Mouse (Mus musculus) left cerebral cortex, postnatal 4 days (tissue): ENCODE results near the gene Gm10401. TPM values are rescaled to one million over a fixed set of nuclear protein-coding genes. Genes with fewer than 3 reads are reported as not detected.
A peak's percentile ranks its signal among the peaks of the same experiment; 100 is the strongest.
"Not testable (repeated sequence)": the region's sequence is repeated elsewhere in the genome, so short reads cannot be mapped to it uniquely, and the experiment has no call there.

Source experiments
- DNase-seq: peaks from one replicate; pipeline ENCODE4 v3.0.0-alpha.2; 2022
- intact Hi-C: fragments of 180-260 bp; cut with DNase I; formaldehyde crosslinking; loops from one replicate; pipeline ENCODE4 v1.15.1; 2025
- total RNA-seq, 2 experiments: library from RNA; stranded (reverse); gene quantifications; 2 replicates each; pipeline ENCODE4 v1.2.3; 2021

Gm10401 gene
- total RNA-seq, 2 experiments from 2014 or later: not detected

DNA sequence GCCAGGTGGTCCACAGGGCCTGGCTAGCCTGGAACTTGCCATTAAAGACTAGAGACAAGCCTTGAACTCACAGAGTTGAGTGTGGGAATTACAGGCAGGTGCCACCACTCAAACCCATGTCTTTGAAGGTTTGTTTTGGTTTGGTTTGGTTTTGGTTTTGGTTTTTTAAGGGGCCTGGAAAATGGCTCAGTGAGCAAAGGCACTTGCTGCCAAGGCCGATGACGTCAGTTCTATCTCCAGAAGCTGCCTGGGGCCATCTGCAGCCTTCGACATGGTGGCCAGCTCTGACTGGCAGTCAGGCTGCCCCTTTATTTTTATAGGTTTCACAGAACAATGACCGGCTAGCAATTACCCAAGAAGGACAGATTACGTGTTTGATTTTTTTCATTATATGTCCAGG is 22.9 kb upstream of the Gm10401 start:
- intact Hi-C loops: loop anchor here (10.0 kb wide), 1 partner anchor 114 kb away; the partner anchor contains the start of gene Pop5
- peak; percentile 43 for DNase-seq

GRCm38 (mm10) chr5:115118961-115119570 is 21.0 kb upstream of the Gm10401 start, which contains the start of gene Acads:
Gene Acads (minus strand): TSS chr5:115119346.
- intact Hi-C loops: no loop called here

GRCm38 (mm10) chr5:115117467-115117866 is 19.4 kb upstream of the Gm10401 start:
- DNase-seq: no peak
- intact Hi-C loops: no loop called here

More at GRCm38 (mm10) chr5:115118961-115119570, 21.0 kb upstream of the Gm10401 start, which contains the start of gene Acads:
- peak; percentile 68 for DNase-seq

DNA sequence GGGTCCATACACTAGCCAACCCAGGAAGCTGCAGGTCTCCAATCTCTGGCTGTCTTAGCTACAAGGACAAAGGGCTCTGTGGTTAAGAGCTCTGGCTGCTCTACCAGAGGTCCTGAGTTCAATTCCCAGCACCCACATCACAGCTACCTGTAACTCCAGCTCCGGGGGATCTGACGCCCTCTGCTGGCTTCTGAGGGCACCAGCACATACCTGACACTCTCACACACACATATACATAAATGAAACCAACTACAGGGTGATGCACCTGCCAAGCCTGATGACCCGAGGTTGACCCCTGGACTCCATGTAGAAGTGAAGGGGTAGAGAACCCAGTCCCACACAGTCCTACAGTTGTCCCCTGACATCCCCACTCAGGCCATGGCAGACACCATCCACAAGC is 18.3 kb upstream of the Gm10401 start:
- intact Hi-C loops: no loop called here
- no peak for DNase-seq

GRCm38 (mm10) chr5:115114501-115114900 is 16.4 kb upstream of the Gm10401 start:
- intact Hi-C loops: no loop called here
- no peak for DNase-seq

DNA sequence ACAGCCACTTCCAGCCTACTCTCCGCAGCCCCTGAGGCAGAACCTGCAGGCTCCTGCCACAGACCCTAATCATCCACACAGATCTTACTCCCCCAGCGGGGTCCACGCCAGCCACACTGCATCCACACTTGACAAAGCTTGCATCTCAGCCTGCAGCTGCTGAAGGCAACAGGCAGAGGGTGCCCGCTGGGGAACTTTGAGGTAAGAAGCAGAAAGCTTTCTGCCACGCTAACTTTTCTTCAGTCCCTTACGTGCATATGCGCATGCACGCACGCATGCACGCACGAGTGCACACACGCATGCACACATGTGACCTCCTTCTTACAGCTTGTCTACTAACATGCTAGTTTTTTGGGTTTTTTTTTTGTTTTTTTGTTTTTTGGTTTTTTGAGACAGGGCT is 15.1 kb upstream of the Gm10401 start:
- no peak for DNase-seq
- intact Hi-C loops: no loop called here

DNA sequence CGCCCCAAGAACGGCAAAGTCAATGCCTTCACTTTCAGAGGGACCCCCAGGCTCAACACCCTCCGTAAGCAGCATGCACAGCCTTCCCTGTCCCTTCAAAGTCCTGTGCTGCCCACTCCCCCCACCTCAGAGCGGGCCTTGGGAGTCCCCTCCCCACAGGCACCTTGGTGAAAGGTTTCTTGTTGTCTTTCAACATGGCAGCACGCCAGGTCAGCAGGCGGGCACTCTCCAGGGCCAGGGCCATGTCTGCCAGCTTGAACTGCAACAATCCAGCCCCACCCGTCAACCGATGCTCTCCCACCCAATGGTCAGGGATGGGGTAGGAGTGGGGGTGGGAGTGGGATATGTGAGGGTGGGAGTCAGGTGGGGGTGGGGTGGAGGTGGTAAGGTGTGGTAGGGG is 13.1 kb upstream of the Gm10401 start:
- no peak for DNase-seq
- intact Hi-C loops: no loop called here

DNA sequence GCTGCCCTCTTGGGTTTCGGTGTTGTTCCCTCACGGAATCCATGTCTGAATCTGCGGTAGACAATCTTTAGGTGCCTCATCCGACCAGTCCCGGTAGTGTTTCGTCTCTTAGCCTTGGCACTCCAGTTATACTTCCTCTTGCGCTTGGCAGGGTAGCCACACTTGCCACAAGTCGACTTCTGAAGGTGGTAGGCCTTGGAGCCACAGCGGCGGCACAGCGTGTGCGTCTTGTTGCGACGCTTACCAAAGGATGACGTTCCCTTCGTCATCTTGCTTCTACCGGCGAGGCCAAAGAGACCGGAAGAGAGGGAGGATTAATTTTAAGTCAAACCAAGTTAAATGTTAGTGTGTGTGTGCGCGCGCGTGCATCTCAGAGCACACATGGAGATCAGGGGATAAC is 5.2 kb upstream of the Gm10401 start:
- intact Hi-C loops, DNase-seq: not testable (repeated sequence)

DNA sequence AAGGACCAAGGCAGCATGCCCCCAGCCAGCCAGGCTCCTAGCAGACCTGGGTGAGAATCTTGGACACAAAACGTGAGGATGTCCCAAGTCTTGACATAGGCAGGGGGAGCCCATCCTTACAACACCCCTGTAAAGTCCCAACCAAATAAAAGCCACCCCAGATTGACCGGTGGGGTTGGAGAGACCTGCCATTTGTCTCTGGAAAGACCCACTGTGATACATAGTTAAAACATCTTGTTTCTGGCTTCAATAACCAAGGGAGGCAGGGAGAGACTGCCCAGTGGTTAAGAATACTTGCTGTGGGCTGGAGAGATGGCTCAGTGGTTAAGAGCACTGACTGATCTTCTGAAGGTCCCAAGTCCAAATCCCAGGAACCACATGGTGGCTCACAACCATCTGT is 4.1 kb upstream of the Gm10401 start:
- no peak for DNase-seq
- intact Hi-C loops: no loop called here

DNA sequence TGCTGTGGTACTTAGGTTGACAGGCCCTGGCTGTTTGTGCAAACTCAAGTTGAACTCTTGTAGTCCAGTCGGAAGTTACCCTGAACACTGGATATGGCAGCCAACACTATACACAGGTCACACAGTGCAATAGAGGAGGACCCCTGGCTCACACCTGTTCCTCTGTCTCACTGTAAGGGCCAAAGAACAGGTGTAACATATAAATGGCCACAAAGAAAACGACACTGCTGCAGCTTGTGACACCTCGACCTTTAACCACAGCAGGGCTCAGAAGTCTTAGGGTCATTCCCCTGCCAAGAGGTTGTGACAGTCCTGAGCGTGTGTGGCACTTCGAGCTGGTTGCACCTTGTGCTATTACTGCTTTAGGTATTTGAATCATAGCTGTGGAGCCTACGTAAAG is 2.4 kb upstream of the Gm10401 start:
- intact Hi-C loops: no loop called here
- no peak for DNase-seq

DNA sequence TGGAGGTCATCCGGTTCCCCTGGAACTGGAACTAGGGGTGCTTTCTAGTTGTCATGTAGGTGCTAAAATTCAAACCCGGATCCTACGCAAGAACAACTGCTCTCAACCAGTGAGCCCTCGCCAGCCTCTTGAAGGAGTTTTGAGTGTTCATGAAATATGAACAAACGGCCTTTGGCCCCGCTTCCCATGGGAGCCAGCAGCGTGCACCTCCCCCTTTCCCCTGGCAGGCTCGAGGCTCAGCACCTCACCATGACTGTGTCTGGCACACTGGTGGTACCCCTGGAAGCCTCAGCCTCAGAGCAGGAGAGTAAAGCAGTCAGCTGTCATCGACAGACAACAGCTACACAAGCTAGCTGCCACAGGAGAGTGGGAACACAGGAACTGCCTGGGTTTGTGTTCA is 1.9 kb upstream of the Gm10401 start:
- no peak for DNase-seq
- intact Hi-C loops: no loop called here

- no peak for DNase-seq
- intact Hi-C loops: no loop called here
Observed at GRCm38 (mm10) chr5:115099530-115099929, 1.4 kb upstream of the Gm10401 start.

DNA sequence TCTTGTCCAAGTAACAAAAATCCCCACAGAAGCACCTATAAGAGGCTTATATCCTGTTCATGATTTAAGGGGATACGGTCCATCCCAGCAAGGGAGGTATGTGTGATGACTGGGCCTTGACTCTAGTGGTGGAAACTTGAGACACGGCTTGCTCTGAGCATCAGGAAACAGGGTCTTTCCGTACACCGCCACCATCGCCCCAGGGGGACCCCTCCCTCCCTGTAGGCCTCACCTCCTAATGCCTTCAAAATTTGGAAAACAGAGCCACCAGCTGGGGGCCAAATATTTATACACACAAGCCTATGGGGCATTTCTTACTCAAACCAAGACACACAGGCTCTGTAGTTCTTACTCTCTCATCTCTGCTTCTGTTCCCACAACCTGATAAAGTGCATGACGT is 6.3 kb downstream of the Gm10401 start:
- DNase-seq: no peak
- intact Hi-C loops: no loop called here

DNA sequence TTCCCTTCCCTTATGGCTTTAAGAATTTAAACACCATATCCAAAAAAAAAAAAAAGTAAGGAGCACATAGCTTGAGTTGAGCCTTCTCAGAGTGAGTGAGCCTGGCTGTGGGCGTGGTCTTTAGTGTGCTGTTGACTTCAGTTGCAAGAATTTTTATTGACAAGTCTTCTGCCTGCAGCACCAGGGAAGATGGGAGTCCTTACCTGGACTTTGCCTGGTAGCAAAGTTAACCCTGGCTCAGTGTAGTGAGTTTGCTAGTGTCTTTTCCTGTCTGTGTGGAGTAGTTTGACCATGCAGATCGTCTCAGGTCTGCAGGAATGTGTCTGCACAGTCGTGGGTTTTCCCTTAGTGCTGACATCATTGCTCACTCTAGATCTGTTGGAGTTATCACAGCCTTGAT is 7.1 kb downstream of the Gm10401 start:
- intact Hi-C loops: no loop called here
- no peak for DNase-seq

DNA sequence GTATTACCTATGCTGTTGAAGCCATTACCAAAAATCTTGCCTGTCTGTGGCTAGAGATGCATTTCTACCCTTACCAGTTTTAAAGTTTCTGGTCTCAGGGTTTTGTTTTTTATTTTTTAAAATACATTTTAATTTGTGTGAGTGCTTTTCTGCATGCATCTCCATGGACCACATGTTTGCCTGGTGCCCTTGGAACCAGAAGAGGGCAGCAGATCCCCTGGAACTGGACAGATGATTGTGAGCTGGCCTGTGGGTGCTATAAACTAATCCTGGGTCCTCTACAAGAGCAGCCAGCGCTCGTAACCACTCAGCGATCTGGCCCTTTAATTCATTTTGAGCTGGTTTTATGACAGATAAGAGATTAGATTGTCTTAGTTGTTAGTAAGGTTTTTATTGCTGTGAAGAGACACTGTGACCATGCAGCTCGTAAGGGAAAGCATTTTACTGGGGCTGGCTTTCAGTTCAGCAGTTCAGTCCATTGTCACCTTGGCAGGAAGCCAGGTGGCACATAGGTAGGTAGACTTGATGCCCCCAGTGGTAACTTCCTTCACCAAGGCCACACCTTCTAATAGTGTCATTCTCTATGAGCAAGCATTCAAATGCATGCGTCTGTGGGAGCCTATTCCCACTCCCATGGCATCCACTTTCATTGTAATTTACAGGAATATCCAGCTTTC is 8.4 kb downstream of the Gm10401 start:
- intact Hi-C loops: no loop called here
- DNase-seq: no peak

DNA sequence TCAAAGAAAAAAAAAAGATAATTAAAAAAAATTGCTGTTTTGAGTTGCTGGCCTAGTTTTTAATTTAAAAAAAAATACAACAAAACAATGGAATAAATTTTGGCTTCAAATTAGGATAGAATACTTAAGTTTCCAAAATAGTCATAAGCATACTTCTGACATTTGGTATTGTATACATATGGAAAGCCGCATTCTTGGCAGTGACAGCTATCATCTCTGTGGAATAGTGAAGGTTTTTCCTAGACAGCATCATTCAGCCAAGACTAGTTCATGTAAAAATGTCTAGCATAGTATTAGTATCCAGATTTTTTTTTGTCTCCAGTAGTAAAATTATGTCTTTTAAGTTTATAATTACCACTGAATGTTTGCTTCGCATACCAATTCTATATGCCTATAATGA is 12.4 kb downstream of the Gm10401 start:
- no peak for DNase-seq

DNA sequence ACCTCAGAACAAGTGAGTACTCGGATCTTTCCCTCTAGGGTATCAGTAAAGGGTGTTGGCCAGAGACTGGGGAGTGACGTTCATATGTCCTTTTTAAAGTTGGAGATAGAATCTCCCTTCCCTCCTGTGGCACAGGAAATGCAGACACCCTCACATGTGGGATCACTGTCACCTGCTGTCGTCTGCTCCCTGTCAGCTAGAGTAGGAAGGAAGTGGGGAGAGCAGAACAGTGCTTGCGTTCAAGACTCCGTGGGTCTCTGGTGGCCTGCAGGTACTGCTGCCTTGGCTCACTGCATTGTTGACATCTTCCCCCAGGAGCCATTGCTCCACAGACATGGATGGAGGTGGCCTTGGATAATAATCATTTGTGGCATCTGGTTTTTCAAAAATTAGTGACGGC is 14.6 kb downstream of the Gm10401 start:
- intact Hi-C loops: loop anchor here (2.0 kb wide), 1 partner anchor 105 kb away; no protein-coding TSS in a partner anchor
- DNase-seq: no peak

More for the DNA sequence above, 12.4 kb downstream of the Gm10401 start:
- intact Hi-C loops: no loop called here

DNA sequence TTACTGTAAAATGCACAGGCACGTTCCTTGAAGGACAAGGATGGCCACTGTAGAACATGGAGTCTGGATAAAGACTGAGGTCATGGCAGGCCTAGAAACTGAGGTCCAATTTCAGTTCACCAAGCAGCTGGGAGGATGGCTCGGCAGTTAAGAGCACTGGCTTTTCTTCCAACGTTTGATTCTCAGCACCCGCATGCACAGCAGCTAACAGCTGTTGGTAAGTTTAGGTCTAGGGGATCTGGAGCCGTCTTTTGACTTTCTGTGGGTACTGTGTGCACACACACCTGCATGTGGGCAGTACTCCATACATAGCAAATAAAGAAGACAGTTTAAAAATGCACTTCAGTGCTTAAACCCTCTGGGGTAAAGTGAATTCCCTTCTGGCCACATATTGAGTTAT is 16.5 kb downstream of the Gm10401 start:
- DNase-seq: no peak
- intact Hi-C loops: loop anchor here (2.0 kb wide), 1 partner anchor 103 kb away; no protein-coding TSS in a partner anchor

- intact Hi-C loops: no loop called here
- peak; percentile 74 for DNase-seq
Observed at GRCm38 (mm10) chr5:115076144-115076901, 21.8 kb downstream of the Gm10401 start.

DNA sequence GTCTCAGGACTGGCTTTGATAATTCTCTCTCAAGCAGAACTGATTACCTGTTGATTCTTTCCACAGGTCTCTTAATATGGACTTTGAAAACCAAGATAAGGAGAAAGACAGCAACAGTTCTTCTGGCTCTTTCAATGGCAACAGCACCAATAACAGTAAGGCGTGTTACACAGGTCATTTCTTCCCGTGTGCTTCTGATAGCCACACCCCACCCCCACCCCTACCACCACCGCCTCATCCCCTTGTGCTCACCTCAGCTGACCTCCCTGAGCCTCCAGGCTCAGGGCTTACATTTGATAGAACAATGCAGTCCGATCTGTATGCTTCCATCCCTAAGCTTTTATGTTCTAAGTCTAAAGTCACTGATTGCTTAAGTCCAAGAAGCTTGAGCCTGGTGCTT is 23.3 kb downstream of the Gm10401 start:
- no peak for DNase-seq
- intact Hi-C loops: no loop called here

DNA sequence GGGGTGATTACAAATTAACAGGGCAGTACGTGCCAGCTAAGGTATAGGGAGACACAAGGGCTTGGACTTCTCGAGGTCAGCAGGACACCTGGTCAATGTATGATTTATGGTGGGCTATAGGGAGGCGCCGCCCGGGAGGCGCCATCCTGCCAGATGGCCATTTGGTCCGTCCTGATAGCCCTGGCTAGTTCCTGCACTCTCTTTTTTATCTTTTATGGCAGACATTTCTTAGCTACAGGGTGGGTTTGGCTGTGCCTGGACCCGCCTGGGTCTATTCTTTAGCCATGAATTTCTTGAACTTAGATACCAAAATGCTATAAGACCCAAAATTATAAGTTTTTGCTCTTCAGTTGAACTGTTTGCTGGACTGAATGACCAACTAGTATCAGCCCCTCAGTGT is 24.8 kb downstream of the Gm10401 start:
- intact Hi-C loops, DNase-seq: not testable (repeated sequence)

GRCm38 (mm10) chr5:115072143-115072542 is 26.0 kb downstream of the Gm10401 start:
- DNase-seq: no peak
- intact Hi-C loops: no loop called here
